Mouse (Mus musculus) mouse embryonic stem cell (cell line): ENCODE measurements at regions not wholly inside any gene's neighbourhood (a gene's known extent, or its start where the extent isn't known, plus 50 kb on each side); places are given as distances from the start of the nearest gene placed in this dataset.

Source experiments
- in situ Hi-C, 2 experiments: fragments of 300-500 bp; cut with MboI; formaldehyde crosslinking; loops; 1 replicate in 1 of 2; 3 replicates in 1 of 2; pipeline ENCODE4 v1.14.3; 2019 to 2020; ENCODE audit warnings: low sequenced_read_pairs in 2 of 2, low pct_unique_long_range_greater_than_20kb in 1 of 2, mixed read lengths in 1 of 2; ENCODE audit not compliant: unreplicated experiment in 1 of 2

- in situ Hi-C loops = loop anchor here in 1 of 2 experiments (25.0 kb wide), 1 partner anchor 335 kb away; the partner anchor contains the start of gene Fxn
Observed at GRCm38 (mm10) chr19:24622776-24623175, 51.0 kb upstream of the Tmem252 start.

GRCm38 (mm10) chr19:24622309-24622708 is 51.5 kb upstream of the Tmem252 start:
- in situ Hi-C loops = loop anchor here in 1 of 2 experiments (25.0 kb wide), 1 partner anchor 335 kb away; the partner anchor contains the start of gene Fxn

GRCm38 (mm10) chr19:24621610-24622220 is 52.1 kb upstream of the Tmem252 start:
- in situ Hi-C loops = loop anchor here in 1 of 2 experiments (25.0 kb wide), 1 partner anchor 334 kb away; the partner anchor contains the start of gene Fxn

GRCm38 (mm10) chr19:24615762-24616310 is 58.0 kb upstream of the Tmem252 start:
- in situ Hi-C loops = loop anchor here in 1 of 2 experiments (25.0 kb wide), 1 partner anchor 329 kb away; the partner anchor contains the start of gene Fxn

- in situ Hi-C loops = loop anchor here in 1 of 2 experiments (25.0 kb wide), 1 partner anchor 321 kb away; the partner anchor contains the start of gene Fxn
Observed at GRCm38 (mm10) chr19:24607884-24608283, 52.2 kb upstream of the Pip5k1b start.

GRCm38 (mm10) chr19:24606390-24606976 is 50.8 kb upstream of the Pip5k1b start:
- in situ Hi-C loops = loop anchor here in 1 of 2 experiments (25.0 kb wide), 1 partner anchor 319 kb away; the partner anchor contains the start of gene Fxn
